Mouse (Mus musculus) embryo, embryonic 10 days (tissue): ENCODE results near the gene 4930452B06Rik.
A peak's percentile ranks its signal among the peaks of the same experiment; 100 is the strongest.

Experiments
- DNase-seq: peaks from one replicate; pipeline ENCODE4 v3.0.0-alpha.2; 2015; ENCODE audit warnings: low spot score

Gene 4930452B06Rik

DNA sequence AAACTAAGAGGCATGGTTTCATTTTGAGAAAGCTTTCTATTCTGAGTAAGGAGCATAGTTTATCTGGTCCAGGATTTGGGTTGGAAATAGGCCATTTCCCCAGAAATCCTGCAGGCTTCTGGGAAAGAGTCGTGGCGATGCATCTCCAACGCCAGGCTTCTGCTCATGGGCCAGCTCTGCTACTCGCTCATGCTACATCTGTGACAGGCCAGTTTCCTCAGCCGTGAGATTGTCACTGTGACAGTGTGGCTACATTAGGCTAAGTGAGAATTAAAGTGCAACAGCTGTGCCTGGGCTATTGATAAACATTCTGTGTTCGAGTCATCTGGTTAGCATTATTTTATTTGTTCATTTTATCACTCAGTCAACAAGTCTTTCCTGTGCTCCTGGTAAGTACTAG, 140.8 kb downstream of the 4930452B06Rik start:
- no peak for DNase-seq

DNA sequence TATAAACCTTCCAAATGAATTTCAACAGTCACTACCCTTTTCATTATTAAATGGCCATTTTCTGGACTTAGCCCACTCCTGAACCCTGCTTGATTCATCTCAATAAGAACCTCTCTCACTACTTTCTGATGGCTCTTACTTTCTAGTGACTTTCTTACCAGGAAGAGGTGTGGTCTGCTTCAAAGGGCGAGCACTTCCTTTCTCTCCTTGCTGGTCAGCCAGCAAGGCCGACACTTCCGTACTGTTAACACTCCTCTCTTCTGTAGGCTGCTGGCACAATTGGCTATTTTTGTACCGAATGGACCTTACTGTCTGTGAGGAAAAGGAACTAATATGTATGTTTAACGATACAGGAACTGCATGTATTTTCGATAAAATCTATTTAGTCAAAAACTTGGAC, 148.4 kb downstream of the 4930452B06Rik start:
- no peak for DNase-seq

DNA sequence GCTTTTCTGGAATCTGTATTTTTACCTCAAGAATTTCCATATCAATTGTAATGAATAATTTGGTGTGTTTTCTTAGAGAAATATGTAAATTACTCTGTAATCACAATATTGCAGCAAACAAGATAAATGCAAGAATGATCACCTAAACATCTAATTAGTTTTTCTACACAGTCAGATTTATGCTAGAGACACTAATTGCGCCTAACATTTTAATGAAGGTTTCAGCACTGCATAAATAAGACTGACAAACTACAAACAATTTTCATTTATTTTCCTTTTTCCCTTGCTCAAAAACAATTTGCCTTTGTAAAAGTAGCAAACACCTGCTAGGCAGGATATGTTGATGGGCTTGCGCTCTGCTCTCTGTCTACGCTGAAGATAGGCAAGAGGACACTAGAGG, 152.0 kb downstream of the 4930452B06Rik start:
- no peak for DNase-seq

DNA sequence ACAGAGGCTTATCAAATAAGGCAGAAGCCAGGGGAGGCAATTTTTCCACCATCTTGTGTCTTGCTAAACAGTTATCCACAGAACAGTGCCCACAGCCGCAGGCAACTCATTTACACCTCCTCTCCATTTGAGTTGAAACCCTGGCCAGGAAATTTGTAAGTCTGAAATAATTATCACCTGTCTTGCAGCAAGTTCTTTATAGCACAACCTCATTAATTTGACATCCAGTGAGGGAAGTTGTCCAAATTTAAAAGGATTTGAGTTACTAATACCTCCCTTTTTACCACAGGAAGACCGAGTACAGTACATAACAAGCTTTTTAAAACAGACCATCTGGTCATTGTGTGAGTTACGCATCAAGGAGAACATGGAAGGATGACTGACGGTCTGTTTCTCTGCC, 154.8 kb downstream of the 4930452B06Rik start:
- DNase-seq, result no peak

DNA sequence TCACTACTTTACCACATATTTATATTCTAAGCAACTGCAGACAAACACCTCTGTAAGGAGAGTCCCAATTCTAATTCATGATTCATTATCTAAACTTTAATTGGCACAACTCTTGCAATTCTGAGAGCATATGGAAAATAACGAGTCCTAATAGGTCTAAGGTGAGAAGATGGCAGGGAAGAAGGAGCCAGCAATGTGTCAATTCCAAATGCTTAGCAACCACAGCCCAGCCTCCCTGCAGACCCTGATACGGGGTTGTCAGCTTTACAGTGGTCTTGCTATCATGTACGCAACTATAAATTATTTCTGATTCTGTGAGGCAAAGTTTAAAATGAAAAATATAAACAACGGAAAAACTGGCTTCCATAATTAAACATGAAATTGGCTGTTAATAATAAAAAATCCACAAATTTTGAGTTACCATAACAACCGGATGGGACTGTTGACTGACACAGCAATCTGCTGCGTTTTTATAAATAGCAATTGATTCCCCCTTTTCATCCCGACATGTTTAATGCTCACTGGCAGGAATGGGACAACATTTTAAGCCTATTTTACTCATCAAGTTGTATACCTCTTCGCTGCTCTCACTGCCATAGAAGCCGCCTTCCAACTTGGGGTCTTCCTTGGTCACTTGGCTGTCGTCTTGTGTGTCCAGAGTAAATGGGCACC, 155.6 kb downstream of the 4930452B06Rik start:
- DNase-seq, result no peak

DNA sequence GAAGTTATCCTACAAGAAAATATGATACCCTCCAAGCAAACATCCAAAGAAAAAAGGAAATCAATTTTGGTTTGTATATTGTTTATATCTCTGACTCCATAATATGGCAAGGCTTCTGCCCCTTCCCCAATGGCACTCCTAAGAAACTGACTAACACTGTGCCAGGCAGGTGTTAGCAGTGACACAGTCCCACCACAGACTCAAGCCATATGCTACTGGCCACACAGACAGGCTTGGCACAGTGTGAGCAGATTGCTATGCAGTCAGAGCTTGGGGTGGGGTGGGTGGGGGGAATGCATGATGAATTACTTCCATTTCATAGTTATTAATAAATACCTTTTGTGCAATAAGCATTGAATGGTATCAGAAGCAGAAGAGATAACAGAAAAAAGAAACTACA, 157.4 kb downstream of the 4930452B06Rik start:
- DNase-seq, result no peak

DNA sequence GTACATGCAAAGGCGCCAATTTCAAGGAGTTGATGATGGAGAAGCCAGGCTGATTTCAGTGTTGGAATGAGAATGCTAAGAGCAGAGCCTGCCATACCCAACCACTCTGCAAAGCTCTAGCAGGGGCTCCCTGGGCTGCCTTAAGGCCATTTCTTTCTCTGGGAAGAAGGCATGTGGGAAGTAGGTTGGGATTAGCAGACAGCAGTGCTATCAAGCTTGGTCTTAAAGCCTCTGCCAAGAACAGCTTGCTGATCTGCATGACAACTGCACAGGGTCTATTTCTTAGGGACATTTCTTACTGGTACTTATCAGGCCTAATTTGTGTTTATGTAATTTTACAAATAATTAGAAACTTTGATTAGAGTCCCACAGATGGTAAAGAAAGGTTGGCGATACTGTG, 161.8 kb downstream of the 4930452B06Rik start:
- no peak for DNase-seq

DNA sequence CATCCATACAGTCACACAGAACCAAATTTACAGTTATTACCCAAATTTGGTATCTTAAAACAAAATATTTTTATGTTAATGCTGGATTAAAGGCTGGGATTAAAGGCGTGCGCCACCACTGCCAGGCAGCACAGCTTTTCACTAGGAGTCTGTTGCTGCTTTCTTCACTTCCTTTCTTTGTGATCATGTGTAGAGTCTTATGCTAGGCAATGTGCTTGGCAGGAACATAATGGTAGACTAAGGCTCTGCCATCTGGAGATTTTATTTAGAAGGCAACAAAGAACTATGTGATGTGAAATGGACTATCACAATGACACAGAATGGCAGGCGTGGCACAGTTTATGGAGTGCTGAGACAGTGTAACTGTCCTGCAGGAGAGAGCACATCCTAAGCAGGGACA, 162.7 kb downstream of the 4930452B06Rik start:
- DNase-seq, result no peak

DNA sequence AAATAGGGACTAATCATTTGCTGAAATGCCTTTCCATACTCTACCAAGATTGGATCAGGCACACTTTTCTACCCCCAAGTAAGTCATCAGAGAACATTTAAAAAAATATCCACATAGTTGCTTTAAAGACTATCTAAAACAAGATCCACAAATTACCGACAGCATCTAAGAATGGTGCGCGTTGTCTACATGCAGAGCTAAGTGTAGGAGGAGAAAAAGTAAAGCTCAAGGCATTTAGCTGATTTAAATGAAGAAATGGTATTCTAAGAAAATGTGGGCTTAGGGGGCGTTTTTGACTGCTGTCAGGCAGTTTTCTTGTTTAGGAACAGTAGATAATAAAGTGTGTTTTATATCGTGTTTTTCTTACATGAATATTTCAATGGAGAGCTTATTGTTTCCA, 163.5 kb downstream of the 4930452B06Rik start:
- DNase-seq, result no peak

DNA sequence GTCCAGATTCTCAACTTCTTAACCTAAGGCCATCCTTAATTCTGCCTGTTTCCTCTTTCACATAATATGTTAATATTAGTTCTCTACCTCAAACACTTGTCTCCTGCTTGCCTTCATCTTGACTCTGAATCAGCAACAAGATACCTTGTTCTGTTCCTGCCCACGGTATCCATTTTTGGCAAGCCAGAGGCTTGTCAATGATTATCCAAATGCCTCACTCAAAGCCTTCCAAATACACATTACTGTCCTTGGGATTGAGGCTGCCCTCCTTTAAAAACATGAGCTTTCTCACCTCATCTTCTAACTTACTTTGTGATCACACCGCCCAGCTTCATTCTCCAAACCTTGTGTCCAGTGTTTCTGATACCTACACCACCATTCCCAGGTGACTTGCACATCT, 170.3 kb downstream of the 4930452B06Rik start:
- no peak for DNase-seq

DNA sequence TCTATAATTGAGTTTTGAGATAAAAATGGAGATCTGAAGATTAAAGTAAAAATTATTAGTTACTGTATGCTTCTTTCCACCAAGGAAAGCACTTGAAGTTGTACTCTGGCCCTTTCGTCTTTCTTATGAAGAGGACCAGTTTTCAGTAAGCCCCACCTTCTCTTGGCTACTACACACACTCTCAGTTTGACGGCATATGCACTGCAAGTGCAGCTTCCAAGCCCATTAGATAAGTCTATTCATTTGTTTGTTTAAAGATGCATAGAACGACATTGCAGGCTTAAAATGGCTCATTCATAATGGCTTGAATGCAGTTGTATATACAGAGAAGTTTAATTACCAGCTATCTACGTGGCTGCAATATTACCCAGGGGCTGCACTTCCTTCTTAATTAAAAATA, 171.1 kb downstream of the 4930452B06Rik start:
- no peak for DNase-seq

DNA sequence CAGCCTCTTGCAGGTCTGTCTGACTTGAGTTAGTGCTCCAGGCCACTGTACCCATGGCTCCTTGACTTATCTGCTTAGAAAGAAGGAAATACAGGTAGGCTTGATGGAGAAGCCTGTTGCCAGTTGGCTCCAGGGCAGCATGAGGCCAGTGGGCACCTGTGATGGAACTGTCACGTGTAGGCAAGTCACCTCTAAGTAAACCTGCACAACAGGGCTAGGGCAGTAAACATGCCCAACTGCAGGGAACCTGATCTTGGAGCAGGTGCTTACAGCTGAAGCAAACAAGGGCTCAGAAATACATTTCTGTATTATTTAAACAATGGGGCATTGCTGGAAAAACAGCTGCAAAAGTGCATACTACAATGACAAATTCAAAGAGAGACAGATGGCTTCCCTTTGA, 171.8 kb downstream of the 4930452B06Rik start:
- no peak for DNase-seq

DNA sequence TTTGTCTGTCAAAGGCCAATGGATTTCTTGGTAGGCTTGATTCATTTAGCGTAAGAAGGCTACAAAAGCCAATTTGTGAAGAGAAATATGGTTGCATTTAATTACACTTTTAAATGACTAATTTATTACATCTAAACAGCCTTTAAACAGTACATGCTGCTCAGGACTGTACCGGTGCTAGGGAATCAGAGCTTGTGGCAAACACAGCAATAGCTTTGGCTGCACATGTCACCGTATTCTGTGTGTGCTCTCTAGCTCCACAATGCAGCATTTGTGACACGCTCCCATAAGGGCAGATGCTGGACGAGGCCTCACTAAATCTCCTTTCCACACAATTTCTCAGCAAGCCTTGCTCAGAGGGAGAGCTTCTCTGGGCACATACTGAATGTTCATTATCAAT, 187.9 kb downstream of the 4930452B06Rik start:
- DNase-seq, result no peak

DNA sequence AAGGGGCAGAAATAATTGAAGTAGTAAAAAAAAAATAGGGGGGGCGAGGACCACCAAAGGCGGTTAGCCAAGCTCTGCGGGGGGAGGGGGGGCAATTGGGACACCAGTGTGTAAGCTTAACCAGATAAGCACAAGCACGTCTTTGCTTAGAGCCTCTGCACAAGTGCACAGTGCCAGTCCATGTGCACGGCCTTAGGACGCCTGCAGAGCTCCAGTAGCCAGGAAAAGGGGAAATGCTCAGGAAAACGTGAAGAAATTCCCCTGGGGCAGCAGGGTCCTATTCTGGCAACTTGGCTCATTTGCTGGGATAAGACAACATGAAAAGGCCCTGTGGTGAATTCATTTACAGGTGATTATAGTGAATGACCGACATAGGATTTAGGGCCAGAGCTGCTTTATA, 188.7 kb downstream of the 4930452B06Rik start:
- DNase-seq, result no peak

DNA sequence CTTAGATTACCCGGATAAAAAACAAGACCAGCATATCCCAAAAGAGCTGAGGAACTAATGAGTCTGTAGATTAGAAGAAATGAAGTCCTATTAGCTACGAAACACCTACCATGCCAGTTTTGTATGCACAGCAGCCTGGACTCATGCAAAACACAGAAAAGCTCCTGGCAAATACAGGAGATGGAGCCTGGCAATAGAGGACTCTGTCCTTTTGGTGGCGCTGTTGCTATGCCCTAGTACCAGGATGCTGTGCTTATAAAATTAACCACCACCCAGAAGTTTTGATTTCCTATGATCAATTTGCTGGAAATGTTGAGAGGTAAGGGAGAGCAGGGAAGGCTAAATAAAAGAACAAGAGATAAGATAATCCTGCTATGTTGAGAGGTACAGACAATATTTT, 189.4 kb downstream of the 4930452B06Rik start:
- peak; percentile 42 for DNase-seq

DNA sequence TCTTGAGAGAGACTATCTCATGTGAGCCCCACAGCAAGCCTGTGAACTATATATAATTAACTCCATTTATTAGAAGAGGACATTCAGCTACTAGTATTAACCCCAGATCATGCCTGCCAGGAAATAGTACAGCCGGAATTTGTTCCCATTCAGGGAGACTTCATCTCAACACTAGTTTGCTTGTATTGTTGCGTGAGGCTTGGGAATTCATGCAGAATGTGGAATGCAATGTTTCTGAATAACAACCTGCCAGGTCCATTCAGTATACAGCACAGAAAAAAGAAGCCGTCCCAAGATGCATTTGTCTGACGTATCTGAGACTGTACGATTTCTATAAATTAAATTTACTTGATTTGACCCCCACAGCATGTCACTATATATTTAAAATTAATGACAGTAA, 190.2 kb downstream of the 4930452B06Rik start:
- no peak for DNase-seq

DNA sequence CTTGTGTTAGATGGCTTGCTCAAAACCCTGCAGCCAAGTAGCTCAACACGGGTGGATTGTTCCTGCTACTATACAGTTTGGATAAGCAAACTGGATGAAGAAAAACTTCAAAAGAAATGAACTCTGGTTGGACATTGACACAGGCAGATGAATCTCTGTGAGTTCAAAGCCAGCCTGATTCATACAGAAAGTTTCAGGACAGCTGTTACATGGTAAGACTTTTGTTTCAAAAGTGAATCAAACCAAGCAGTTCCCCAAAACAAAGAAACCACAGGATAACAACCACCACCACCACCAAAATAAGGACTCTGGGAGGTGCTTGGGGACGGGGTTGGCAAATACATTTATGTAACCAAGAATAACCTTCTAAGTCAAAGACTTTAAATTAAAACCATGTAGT, 193.2 kb downstream of the 4930452B06Rik start:
- no peak for DNase-seq

DNA sequence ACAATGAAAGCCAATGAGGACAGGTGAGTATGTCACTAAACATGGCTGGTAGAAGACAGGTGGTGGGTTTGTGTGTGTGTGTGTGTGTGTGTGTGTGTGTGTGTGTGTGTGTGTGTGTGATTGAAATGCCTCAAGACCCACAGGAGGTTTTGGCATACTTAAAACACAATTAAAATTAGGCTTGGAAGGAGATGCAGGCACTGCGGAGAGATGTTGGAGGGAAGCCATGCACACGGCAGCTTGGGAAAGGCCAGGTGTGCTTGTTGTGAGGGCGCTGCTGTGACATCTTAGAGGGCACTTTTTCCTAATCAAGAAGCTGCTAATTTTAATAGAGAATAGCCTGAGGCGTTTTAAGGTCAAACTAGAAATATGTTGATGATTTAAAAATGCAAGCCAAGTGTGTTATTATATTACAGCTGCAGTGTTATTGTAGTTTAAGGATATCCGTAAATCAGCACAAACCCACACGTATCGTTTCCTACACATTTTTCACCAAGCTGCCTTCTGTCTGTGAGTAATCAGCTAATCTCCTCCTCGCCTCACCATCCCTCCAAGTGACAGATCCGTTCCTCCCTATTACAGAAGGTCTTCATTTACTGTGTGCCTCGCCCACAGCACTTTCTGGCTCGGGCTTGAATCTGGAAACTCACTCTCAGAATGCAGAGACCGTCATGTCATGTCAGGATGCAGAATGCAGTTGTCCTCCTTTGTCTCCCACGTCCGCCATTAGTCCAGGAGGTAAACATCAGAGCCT, 201.5 kb downstream of the 4930452B06Rik start:
- no peak for DNase-seq

DNA sequence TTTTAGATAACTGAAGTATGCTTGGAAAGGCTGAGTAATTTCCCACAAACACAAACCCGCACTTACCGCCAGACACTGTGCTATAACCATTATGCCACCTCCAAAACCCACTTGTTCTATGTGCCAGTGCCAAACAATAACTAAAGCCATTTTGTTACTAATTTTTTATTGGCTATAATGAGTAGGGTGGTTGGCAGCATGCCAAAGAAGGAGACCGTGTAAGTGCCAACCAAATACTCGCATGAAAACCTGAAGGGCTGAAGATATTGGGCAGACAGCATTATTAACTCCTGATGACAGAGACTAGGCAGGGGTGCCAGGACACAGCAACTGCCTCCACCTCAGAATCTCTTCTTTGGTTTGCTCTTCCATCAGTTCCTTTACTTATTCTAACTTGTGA, 203.1 kb downstream of the 4930452B06Rik start:
- DNase-seq, result no peak

DNA sequence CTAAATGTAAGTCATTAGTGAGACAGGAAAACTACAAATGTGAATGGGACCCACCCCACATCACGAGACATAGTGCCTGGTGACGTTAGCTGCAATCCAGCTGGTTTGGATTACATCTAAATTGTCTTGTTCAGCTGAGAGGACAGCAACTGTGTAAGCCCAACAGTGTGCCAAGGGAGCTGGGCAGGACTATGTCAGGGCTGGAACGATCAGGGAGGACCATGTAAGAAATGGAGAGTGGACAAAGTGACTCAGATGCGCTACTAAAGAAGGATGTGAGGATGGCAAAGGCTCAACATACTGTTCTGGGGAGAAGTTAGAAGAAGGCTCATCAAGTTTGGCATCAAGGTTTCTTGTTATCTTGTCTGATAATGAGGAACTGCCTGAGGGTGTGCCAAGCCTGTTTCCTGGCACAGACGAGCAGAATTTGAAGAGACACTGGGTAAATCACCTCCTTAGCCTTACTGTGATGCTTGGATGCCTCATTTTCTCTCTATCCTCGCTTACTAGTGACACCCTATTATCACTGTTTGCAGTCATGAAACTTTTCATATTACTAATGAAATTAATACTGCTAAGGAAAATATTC, 203.6 kb downstream of the 4930452B06Rik start:
- DNase-seq, result no peak

DNA sequence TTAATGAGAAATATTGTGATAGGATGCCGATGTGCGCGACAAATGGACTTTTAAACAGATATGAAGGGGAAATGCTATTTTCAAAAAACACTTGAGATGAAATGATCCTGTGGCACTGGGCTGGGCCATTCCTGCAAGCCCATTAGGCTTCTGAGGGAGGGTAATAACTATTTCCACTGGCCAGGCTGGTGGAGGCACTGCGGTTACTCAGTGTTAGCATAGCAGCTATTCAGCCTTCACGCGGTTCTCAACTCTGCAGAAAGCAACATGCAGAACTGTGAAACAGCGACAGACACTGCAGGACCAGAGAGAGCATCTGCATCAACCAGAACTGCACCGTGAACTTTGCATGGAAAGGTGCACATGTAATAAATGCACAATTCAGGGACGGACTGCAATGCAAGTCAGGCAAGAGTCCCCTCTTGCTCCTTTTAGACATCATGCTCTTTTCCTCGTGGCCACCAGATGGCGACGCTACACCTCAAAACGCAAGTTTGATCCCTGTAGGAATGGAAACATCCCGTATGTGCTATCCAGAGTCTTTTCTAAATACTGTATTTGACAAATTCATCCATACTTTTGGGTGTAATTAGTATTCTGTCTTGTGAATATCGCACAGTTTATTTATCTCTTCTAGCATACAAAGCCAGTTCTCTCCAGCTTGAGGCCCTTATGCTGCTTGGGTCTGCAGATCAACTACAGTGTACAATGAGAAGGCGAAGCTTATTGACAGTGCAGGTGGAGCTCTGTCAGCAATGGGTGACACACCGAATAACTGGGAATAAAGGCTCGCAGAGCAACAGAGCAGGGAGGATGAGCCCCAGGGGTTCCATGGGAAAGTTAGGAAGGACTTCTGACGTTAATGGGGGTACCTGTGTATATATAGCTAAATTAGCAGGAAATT, 205.6 kb downstream of the 4930452B06Rik start:
- DNase-seq, result peak; percentile 85

DNA sequence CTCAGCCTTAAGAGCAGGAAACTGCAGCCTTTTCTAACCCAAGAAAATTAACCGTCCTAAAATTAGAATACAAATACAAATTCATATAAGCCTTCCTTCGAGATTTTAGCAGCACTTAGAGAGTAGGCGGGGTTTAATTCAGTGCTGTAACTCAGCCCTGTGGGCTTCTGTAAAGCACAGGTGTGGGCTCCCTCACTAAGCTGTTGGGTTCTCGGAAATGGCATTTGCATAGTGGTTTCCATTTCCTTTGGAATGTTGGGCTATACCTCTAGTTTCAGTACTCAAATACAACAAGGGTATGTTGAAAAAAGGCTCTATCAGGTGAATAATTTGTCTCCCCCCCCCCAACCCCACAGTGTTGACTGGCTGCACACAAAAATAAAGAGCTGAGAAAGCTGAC, 206.3 kb downstream of the 4930452B06Rik start:
- DNase-seq, result no peak
